Mouse (Mus musculus) B cell, adult (primary cell): Measurements from ENCODE around the gene Btbd16. TPM values are rescaled to one million over a fixed set of nuclear protein-coding genes. Genes with fewer than 3 reads are reported as not detected.

ENCODE experiments used
- total RNA-seq: library from RNA; stranded (reverse); gene quantifications from 4 replicates; pipeline ENCODE4 v1.2.4, GENCODE M21; 2023; ENCODE audit not compliant: inconsistent age

The Btbd16 gene
- not detected in 4 replicates for total RNA-seq

GRCm38 (mm10) chr7:130773914-130774630 is at the start of gene Btbd16:
Gene Btbd16 (plus strand): TSS chr7:130774069.

DNA sequence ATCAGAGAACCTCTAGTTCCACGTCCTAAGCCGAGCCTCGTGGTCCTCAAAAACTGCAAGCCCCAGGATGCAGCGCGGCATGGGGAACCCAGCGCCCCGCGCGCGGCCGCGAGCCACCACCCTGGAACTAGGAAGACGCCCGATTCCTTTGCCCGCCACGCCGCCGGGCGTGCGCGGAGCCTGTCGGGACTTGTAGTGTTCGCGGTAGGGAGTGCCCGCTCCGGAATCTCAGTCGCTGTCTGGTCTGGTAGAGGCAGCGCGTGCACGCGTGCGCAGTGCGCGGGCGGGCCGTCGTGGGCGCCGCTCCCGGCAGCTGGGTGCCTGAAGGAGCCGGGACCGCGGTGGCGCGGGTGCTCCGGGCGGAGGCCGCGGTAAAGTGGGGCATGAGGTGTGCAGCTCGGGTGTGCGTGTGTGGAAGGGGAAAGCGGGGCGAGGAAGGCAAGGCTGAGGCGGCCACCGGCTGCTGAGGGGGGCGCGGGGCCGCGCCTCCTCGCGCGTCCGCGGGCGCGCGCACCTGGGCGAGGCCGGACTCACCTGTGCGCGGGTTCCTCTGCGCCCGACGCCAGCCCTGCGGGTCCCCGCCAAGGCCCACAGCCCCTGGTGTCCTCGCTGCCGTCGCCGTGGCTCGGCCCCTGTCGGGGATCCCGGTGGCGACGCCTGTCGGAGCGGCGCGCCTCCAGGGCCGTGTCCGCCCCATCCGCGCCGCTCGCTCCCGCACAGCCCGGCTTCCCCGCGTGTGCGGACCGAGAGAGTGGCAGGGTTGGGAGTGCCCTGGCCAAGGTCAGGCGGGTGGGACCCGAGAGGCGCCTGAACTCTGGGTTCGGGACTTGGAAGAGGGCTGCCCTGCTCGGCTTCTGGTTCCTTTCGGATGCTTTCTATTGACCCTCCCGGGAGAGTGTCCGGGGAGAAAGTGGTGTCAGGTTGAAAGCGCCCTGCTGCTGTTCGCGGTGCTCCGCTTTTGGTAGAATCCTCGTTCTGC is 92.0 kb downstream of the Btbd16 start, which contains the start of gene Plekha1:
Gene Plekha1 (plus strand): TSS at position 144 of the 979 bp plus-strand sequence.

Other genes starting within 250 kb of the Btbd16 start
- gene Nsmce4a, start 201.0 kb upstream of the Btbd16 start, total RNA-seq = 132 to 156 TPM (median 140 TPM) in 4 replicates
- gene Tacc2, start 196.6 kb upstream of the Btbd16 start, total RNA-seq = 1.1 to 1.9 TPM (median 1.5 TPM) in 4 replicates
- 42.6 to 45.6 TPM (median 44.6 TPM) in 4 replicates for gene Plekha1, start 91.7 kb downstream of the Btbd16 start, total RNA-seq
- 0.77 TPM in 1 of 4 replicates, not detected in the others for gene Htra1, start 162.0 kb downstream of the Btbd16 start, total RNA-seq